Mouse (Mus musculus): ENCODE results near the gene Aldh6a1.

Aldh6a1 gene

GRCm38 (mm10) chr12:84450718-84451646, at the start of gene Aldh6a1, which contains the start of gene Lin52:
TSS of gene Aldh6a1 (minus strand) at chr12:84451004.
TSS of gene Lin52 (plus strand) at chr12:84451422.
- DNase-seq (ENCODE audit: low spot score): peak; percentile 100

DNA sequence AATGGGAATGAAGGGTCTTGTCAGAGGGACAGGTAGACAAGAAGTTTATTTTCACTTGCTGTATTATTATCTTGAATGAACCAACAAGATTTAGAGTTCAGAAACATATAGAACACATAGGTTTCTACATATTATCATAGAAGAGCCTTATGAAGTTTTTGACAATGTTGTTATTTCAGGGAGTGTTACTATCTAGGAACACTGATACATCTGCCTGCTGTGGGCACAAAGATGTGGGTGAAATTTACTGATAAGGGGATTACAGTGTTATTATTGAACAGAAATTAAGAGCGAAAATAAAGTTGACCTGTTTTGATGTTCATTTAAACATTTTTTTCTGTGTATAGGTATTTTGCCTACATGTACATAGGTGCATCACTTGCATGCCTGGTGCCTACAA, 46.0 kb upstream of the Aldh6a1 start:
- DNase-seq (ENCODE audit: low spot score): no peak

- DNase-seq (ENCODE audit: low spot score): peak; percentile 66
Measured at GRCm38 (mm10) chr12:84487324-84488056, 36.7 kb upstream of the Aldh6a1 start.

- DNase-seq (ENCODE audit: low spot score): no peak
Measured at GRCm38 (mm10) chr12:84482778-84483585, 32.2 kb upstream of the Aldh6a1 start.

DNA sequence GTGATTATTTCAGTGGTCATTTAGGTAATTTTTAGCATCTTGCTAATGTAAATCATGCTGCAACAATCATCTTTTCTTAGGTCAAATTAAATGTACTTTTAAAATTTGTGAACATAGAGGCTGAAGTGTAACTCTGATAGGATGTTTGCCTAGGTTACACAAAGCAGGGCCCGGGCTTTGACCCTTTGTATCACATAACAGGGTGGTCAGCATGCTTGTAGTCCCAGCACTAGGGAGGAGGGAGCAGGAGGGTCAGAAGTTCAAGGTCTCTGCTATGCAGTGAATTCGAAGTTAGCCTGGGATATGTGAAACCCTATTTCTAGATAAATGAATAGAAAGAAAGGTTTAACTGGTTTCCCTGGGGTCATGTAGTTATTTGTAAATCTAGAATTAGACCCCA, 30.4 kb upstream of the Aldh6a1 start:
- no peak for DNase-seq (ENCODE audit: low spot score)

GRCm38 (mm10) chr12:84478937-84479336, 28.1 kb upstream of the Aldh6a1 start:
- no peak for DNase-seq (ENCODE audit: low spot score)

DNA sequence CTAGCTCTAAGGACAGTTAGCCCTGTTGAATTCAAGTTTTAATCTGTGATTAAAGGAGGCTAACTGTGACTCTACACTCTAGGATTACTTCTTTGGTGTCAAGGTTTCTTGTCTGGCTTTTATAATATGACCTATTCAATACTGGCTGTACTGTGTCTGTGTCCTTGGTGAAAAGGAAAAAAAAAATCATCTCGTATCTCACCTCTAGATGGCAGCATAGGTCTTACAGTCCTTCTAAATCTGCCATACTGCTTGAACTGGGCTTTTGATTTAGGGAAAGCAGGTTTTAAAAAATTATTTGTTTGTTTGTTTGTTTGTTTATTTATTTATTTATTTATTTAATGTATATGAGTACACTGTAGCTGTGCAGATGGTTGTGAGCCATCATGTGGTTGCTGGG, 17.9 kb upstream of the Aldh6a1 start:
- DNase-seq (ENCODE audit: low spot score): peak; percentile 82

- DNase-seq (ENCODE audit: low spot score): no peak
Measured at GRCm38 (mm10) chr12:84462856-84463255, 12.1 kb upstream of the Aldh6a1 start.

DNA sequence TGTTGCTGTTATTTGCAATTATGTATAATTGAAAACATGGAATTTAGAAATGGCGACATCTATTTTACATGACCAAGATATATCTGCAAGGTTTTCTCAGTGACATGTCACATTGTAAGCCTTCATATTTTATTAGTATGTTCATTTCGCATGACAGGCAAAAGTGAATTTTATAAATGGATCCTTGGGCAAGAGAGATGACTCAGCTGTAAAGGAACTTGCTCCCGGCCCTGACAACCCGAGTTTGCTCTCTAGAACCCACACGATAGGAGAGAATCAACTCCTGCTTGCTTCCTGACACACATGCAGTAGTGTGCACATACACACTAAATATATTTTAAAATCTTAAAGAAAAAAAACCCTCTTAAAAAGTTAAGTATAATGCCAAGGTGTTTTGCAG, 10.6 kb upstream of the Aldh6a1 start:
- DNase-seq (ENCODE audit: low spot score): no peak

GRCm38 (mm10) chr12:84459845-84460244, 9.0 kb upstream of the Aldh6a1 start:
- no peak for DNase-seq (ENCODE audit: low spot score)

DNA sequence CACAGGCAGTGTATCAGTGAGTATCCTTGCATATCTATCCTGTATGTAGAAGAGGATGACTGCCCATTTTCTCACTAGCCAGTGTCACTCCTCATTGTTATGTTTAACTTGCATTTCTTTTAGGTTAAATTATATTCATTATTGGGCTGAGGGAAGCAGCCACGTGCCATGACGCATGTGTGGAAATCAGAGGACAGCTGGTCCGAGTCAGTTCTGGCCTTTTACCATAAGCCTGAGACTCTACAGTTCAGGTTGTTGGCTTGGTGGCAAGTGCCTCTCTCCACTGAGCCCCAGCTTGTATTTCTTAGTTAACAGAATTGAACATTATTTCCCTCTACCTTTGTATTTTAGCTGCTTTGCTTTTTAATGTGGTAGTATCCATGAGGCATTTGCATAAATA, 6.1 kb upstream of the Aldh6a1 start:
- DNase-seq (ENCODE audit: low spot score): no peak

- DNase-seq (ENCODE audit: low spot score): no peak
Measured at GRCm38 (mm10) chr12:84451801-84452200, 997 bp upstream of the Aldh6a1 start.

DNA sequence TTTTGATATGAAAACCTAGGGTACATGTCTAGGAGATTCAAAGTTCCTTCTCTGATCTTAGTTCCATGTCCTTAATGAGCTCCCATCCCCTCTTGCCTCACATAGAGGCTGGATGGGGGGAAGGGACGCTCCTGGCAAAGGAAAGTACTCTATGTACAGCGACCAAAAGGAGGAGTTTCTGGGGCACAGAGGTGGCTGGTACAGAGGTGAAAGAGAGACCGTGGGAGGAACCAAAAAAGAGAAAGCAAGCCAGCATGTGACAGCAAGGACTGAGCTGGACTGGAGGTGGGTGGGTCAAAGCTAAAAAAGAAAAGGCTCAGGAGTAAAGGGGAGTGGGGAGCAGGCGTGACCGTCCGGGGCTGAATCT, 470 bp downstream of the Aldh6a1 start:
- no peak for DNase-seq (ENCODE audit: low spot score)

DNA sequence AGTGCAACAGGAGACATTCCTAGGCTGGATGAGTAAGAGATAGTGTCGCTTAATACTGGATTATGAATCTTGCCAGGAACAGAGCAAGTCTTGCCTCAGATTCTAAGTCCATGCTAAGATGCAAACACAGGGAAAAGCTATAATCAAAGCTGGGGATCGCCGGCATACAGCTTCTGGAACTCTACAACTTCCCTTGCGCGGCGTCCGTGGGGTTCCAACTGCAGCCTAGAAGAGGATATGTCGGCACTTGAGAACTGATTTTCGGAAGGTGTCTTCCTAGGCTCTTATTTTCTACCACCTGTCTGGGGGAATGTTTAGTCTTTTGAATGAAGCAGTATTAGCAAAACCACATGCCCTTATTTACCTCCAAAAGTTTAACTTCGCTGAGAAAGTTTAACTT, 917 bp downstream of the Aldh6a1 start:
- DNase-seq (ENCODE audit: low spot score): no peak

GRCm38 (mm10) chr12:84448181-84448580, 2.6 kb downstream of the Aldh6a1 start:
- DNase-seq (ENCODE audit: low spot score): no peak

DNA sequence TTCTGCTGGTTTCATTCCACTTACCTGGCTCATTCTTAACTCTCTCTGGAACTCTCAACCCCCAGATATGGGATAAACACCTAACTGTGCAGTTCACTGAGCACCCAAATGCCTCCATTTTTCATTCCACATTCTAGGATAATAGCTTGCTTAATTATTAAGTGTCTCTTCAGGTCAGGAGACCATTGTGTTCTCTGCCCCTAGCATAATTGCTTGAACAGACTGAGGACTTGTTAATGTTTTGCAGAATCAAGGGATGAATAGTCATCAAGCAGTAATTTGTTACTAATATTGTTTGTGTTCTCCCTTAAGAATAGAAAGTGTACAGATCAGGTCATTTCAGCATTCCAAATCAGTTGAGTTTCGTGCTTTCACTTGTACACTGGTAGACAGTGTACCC, 3.4 kb downstream of the Aldh6a1 start:
- no peak for DNase-seq (ENCODE audit: low spot score)

DNA sequence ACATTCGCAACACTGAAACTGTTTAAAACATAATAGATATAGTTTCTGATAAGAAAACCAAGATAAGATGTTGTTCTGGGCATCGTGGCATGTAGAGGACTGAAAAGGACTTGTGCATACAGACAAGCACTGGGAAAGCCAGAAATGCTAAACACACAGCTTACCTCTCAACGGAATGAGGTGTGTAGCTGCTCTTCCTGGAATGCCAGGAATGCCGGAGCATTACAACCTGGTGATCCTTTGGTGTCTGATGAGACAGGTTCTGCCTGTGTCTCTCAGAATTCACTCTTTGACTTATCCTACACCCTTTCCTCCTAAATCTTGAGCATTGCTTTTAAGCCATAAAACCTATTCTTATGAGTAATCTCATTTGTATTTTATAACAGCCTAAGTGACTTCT, 8.3 kb downstream of the Aldh6a1 start:
- no peak for DNase-seq (ENCODE audit: low spot score)

DNA sequence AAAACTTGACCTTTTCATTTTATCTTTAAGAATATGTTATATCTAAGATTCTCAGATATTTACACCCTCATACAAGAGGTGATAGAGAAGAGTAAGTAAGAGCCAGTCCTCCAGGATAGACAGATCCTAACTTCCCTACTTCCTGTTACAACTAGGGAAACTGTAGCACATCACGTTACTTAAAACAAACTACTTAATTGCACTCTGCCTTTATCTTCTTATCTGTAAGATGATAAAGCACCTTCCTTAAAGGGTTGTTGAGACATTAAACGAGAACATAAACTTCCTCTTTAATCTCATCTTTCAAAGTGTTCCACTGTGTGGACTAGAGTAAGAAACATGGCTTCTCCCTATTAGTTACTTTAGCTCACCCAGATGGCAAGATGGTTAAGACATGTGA, 12.1 kb downstream of the Aldh6a1 start:
- DNase-seq (ENCODE audit: low spot score): no peak

- no peak for DNase-seq (ENCODE audit: low spot score)
Measured at GRCm38 (mm10) chr12:84429825-84430224, 21.0 kb downstream of the Aldh6a1 start.

DNA sequence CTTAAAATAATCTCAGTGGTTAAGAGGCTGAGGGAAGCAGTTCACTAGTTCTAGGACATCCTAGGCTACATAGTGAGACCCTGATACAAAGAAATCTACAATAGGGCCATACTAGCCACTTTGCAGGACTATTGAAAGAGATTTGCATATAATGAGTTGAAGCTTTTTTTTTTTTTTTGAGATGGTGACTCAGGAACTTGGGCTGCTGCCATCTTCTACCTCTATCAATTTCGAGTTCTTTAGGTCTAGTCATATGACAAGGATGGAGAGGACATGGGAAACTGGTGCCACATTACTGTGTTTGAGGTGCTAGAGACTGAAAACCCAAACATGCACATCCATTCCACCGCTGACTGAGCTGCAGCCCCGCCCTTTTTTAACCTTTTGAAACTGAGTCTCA, 26.8 kb downstream of the Aldh6a1 start:
- DNase-seq (ENCODE audit: low spot score): no peak

GRCm38 (mm10) chr12:84417605-84417922, 33.2 kb downstream of the Aldh6a1 start:
- no peak for DNase-seq (ENCODE audit: low spot score)

- peak; percentile 89 for DNase-seq (ENCODE audit: low spot score)
Measured at GRCm38 (mm10) chr12:84416834-84417604, 33.8 kb downstream of the Aldh6a1 start, which contains the start of gene Rnf113a2. TSS of gene Rnf113a2 (plus strand) at chr12:84417196.

Data from embryo, embryonic 10.5 days (tissue).